Mouse (Mus musculus): Measurements from ENCODE around the gene Dclk2. TPM values are rescaled to one million over a fixed set of nuclear protein-coding genes. Genes with fewer than 3 reads are reported as not detected.
A peak's percentile ranks its signal among the peaks of the same experiment; 100 is the strongest.

Dclk2 gene
- polyA plus RNA-seq, 1 experiment = 48.4 TPM

DNA sequence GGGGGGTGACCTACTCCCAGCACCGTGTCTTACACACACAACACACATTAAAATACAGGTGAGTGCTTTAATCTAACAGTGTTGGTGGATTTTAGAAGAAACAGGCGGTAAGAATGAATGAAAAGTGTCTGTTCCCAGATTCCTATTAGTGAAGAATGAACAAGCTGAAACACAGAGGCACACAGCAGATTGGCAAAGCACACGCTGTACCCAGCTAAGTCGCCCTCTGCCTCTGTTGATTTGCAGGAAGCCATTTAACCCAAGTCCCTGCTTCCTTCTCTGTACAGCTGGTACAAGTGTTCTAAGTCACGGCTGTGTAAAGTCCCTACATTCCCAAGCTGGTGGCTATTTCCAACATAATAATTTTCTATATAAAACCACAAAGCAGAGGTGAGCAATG, 109.7 kb downstream of the Dclk2 start:
- no peak overlapping the region for H3K27ac ChIP-seq (ENCODE audit: insufficient read depth, low read length)

GRCm38 (mm10) chr3:86809646-86810045, 111.0 kb downstream of the Dclk2 start:
- TF ChIP-seq CTCF (IDR thresholded peaks at IDR 0.05; ENCODE audit: extremely low read depth, insufficient read depth, low read length) = no peak
- no peak for TF ChIP-seq POLR2A (IDR thresholded peaks at IDR 0.05; ENCODE audit: extremely low read depth, insufficient read depth, low read length)
- no peak overlapping the region for H3K4me3 ChIP-seq (ENCODE audit: insufficient read depth, low read length)
- H3K27ac ChIP-seq (ENCODE audit: insufficient read depth, low read length) = no peak overlapping the region
- H3K4me1 ChIP-seq (ENCODE audit: control insufficient read depth, insufficient read depth, low read length) = peaks cover 6% of the 10 kb centered on the region

More for the DNA sequence above, 109.7 kb downstream of the Dclk2 start:
- TF ChIP-seq POLR2A (IDR thresholded peaks at IDR 0.05; ENCODE audit: extremely low read depth, insufficient read depth, low read length) (no peak), CTCF (IDR thresholded peaks at IDR 0.05; ENCODE audit: extremely low read depth, insufficient read depth, low read length) (no peak)
- peaks cover 4% of the 10 kb centered on the region for H3K4me1 ChIP-seq (ENCODE audit: control insufficient read depth, insufficient read depth, low read length)
- no peak overlapping the region for H3K4me3 ChIP-seq (ENCODE audit: insufficient read depth, low read length)

- H3K27ac ChIP-seq (ENCODE audit: insufficient read depth, low read length) = no peak overlapping the region
- no peak for TF ChIP-seq CTCF (IDR thresholded peaks at IDR 0.05; ENCODE audit: extremely low read depth, insufficient read depth, low read length)
- TF ChIP-seq POLR2A (IDR thresholded peaks at IDR 0.05; ENCODE audit: extremely low read depth, insufficient read depth, low read length) = no peak
- H3K4me3 ChIP-seq (ENCODE audit: insufficient read depth, low read length) = no peak overlapping the region
- H3K4me1 ChIP-seq (ENCODE audit: control insufficient read depth, insufficient read depth, low read length) = peaks cover 8% of the 10 kb centered on the region
Observed at GRCm38 (mm10) chr3:86809199-86809598, 111.5 kb downstream of the Dclk2 start.

GRCm38 (mm10) chr3:86807750-86808467, 112.7 kb downstream of the Dclk2 start:
- Histone ChIP-seq H3K4me3 (ENCODE audit: insufficient read depth, low read length) (no peak overlapping the region), H3K27ac (ENCODE audit: insufficient read depth, low read length) (no peak overlapping the region), H3K4me1 (ENCODE audit: control insufficient read depth, insufficient read depth, low read length) (peaks cover 9% of the 10 kb centered on the region)
- TF ChIP-seq POLR2A (IDR thresholded peaks at IDR 0.05; ENCODE audit: extremely low read depth, insufficient read depth, low read length) (no peak), CTCF (IDR thresholded peaks at IDR 0.05; ENCODE audit: extremely low read depth, insufficient read depth, low read length) (peak; percentile 53)

DNA sequence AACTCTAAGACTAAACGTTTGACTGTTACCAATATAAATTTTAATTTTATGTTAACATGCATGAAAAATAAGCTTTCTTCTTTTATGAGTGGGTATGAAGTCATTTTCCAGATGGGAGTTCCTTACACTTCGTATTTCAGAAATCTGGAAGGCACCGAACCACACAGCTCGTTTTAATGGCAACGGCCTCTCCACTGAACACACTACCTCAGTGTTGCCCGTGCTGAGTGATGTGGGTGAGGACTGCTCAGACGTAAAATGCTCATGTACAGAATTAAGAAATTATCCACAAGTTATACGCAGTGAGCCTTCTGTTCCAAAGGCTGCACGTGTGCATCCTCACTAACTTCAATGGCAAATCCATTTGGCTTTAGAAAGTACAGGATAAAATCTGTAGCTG, 113.8 kb downstream of the Dclk2 start:
- peaks cover 9% of the 10 kb centered on the region for H3K4me1 ChIP-seq (ENCODE audit: control insufficient read depth, insufficient read depth, low read length)
- no peak for TF ChIP-seq POLR2A (IDR thresholded peaks at IDR 0.05; ENCODE audit: extremely low read depth, insufficient read depth, low read length)
- no peak overlapping the region for H3K27ac ChIP-seq (ENCODE audit: insufficient read depth, low read length)
- no peak overlapping the region for H3K4me3 ChIP-seq (ENCODE audit: insufficient read depth, low read length)

GRCm38 (mm10) chr3:86804265-86804664, 116.4 kb downstream of the Dclk2 start:
- Histone ChIP-seq H3K4me1 (ENCODE audit: control insufficient read depth, insufficient read depth, low read length) (peaks cover 7% of the 10 kb centered on the region), H3K4me3 (ENCODE audit: insufficient read depth, low read length) (no peak overlapping the region), H3K27ac (ENCODE audit: insufficient read depth, low read length) (no peak overlapping the region)
- no peak for TF ChIP-seq CTCF (IDR thresholded peaks at IDR 0.05; ENCODE audit: extremely low read depth, insufficient read depth, low read length)
- 0 out of 2 replicates have a peak, but pooled peaks have one; percentile 37 for TF ChIP-seq POLR2A (IDR thresholded peaks at IDR 0.05; ENCODE audit: extremely low read depth, insufficient read depth, low read length)

GRCm38 (mm10) chr3:86802825-86803224, 117.8 kb downstream of the Dclk2 start:
- H3K4me1 ChIP-seq (ENCODE audit: control insufficient read depth, insufficient read depth, low read length) = peaks cover 6% of the 10 kb centered on the region
- TF ChIP-seq POLR2A (IDR thresholded peaks at IDR 0.05; ENCODE audit: extremely low read depth, insufficient read depth, low read length) (no peak), CTCF (IDR thresholded peaks at IDR 0.05; ENCODE audit: extremely low read depth, insufficient read depth, low read length) (no peak)
- H3K27ac ChIP-seq (ENCODE audit: insufficient read depth, low read length) = no peak overlapping the region
- H3K4me3 ChIP-seq (ENCODE audit: insufficient read depth, low read length) = no peak overlapping the region

- TF ChIP-seq CTCF (IDR thresholded peaks at IDR 0.05; ENCODE audit: extremely low read depth, insufficient read depth, low read length) (no peak), POLR2A (IDR thresholded peaks at IDR 0.05; ENCODE audit: extremely low read depth, insufficient read depth, low read length) (no peak)
- peaks cover 6% of the 10 kb centered on the region for H3K4me1 ChIP-seq (ENCODE audit: control insufficient read depth, insufficient read depth, low read length)
- H3K4me3 ChIP-seq (ENCODE audit: insufficient read depth, low read length) = no peak overlapping the region
- no peak overlapping the region for H3K27ac ChIP-seq (ENCODE audit: insufficient read depth, low read length)
Observed at GRCm38 (mm10) chr3:86800841-86801240, 119.8 kb downstream of the Dclk2 start.

- TF ChIP-seq CTCF (IDR thresholded peaks at IDR 0.05; ENCODE audit: extremely low read depth, insufficient read depth, low read length) = no peak
- no peak for TF ChIP-seq POLR2A (IDR thresholded peaks at IDR 0.05; ENCODE audit: extremely low read depth, insufficient read depth, low read length)
- Histone ChIP-seq H3K4me3 (ENCODE audit: insufficient read depth, low read length) (no peak overlapping the region), H3K4me1 (ENCODE audit: control insufficient read depth, insufficient read depth, low read length) (peaks cover 2% of the 10 kb centered on the region), H3K27ac (ENCODE audit: insufficient read depth, low read length) (no peak overlapping the region)
Observed at GRCm38 (mm10) chr3:86799041-86799440, 121.6 kb downstream of the Dclk2 start.

- Histone ChIP-seq H3K4me3 (ENCODE audit: insufficient read depth, low read length) (no peak overlapping the region), H3K4me1 (ENCODE audit: control insufficient read depth, insufficient read depth, low read length) (peaks cover 2% of the 10 kb centered on the region; the same call in 1 of the 2 replicates), H3K27ac (ENCODE audit: insufficient read depth, low read length) (no peak overlapping the region)
- TF ChIP-seq CTCF (IDR thresholded peaks at IDR 0.05; ENCODE audit: extremely low read depth, insufficient read depth, low read length) (no peak), POLR2A (IDR thresholded peaks at IDR 0.05; ENCODE audit: extremely low read depth, insufficient read depth, low read length) (no peak)
Observed at GRCm38 (mm10) chr3:86797871-86798460, 122.7 kb downstream of the Dclk2 start.

Data from cortical plate, adult 2 months (tissue).